Mouse (Mus musculus) megakaryocyte-erythroid progenitor cell, adult 5-6 weeks (primary cell): ENCODE data around the gene Oser1. TPM values are rescaled to one million over a fixed set of nuclear protein-coding genes. Genes with fewer than 3 reads are reported as not detected.
A peak's percentile ranks its signal among the peaks of the same experiment; 100 is the strongest.
"Not testable (repeated sequence)": the region's sequence is repeated elsewhere in the genome, so short reads cannot be mapped to it uniquely, and the experiment has no call there.

Experiments used
- ATAC-seq: replicated peaks from 2 replicates; pipeline ENCODE4 v1.8.0; 2016; ENCODE audit warnings: mild to moderate bottlenecking, inconsistent platforms; ENCODE audit not compliant: severe bottlenecking, poor library complexity, low FRiP score, low TSS enrichment
- total RNA-seq, 2 experiments: library from RNA; stranded (forward) in 1 of 2; stranded (reverse) in 1 of 2; fragments of 200-1000, 215-1000 nt in 1 of 2; fragments of >200 nt in 1 of 2; fragmentation: Nextera tagmentation in 1 of 2; gene quantifications; 2 replicates each; pipeline ENCODE4 v1.2.3; 2014 to 2017

Oser1 gene
- total RNA-seq (2014; fragmentation: Nextera tagmentation) (24.6 and 25.8 TPM in 2 replicates), total RNA-seq (2017) (46.6 and 53.5 TPM in 2 replicates)

GRCm38 (mm10) chr2:163424597-163424996, at the start of gene Oser1:
Oser1 (minus strand) TSS chr2:163424697.
- ATAC-seq: no peak

GRCm38 (mm10) chr2:163472466-163472851, 48.0 kb upstream of the Oser1 start, which contains the start of gene Fitm2:
Fitm2 (minus strand) TSS chr2:163472629.
- peak; percentile 94 for ATAC-seq

- peak; percentile 78 for ATAC-seq
Observed at GRCm38 (mm10) chr2:163471710-163472465, 47.4 kb upstream of the Oser1 start.

GRCm38 (mm10) chr2:163471136-163471535, 46.6 kb upstream of the Oser1 start:
- ATAC-seq: no peak

GRCm38 (mm10) chr2:163469711-163470110, 45.2 kb upstream of the Oser1 start:
- no peak for ATAC-seq

- ATAC-seq: no peak
Observed at GRCm38 (mm10) chr2:163468866-163469265, 44.4 kb upstream of the Oser1 start.

GRCm38 (mm10) chr2:163467585-163467984, 43.1 kb upstream of the Oser1 start:
- ATAC-seq: no peak

GRCm38 (mm10) chr2:163466771-163467170, 42.3 kb upstream of the Oser1 start:
- no peak for ATAC-seq

GRCm38 (mm10) chr2:163464562-163464961, 40.1 kb upstream of the Oser1 start:
- no peak for ATAC-seq

GRCm38 (mm10) chr2:163463998-163464397, 39.5 kb upstream of the Oser1 start:
- no peak for ATAC-seq

- no peak for ATAC-seq
Observed at GRCm38 (mm10) chr2:163463251-163463769, 38.8 kb upstream of the Oser1 start.

- ATAC-seq: no peak
Observed at GRCm38 (mm10) chr2:163462801-163463200, 38.3 kb upstream of the Oser1 start.

- ATAC-seq: no peak
Observed at GRCm38 (mm10) chr2:163462386-163462785, 37.9 kb upstream of the Oser1 start.

- ATAC-seq: not testable (repeated sequence)
Observed at GRCm38 (mm10) chr2:163461307-163461706, 36.8 kb upstream of the Oser1 start.

- no peak for ATAC-seq
Observed at GRCm38 (mm10) chr2:163460622-163461021, 36.1 kb upstream of the Oser1 start.

- peak; percentile 23; the same call in 1 of the 2 replicates for ATAC-seq
Observed at GRCm38 (mm10) chr2:163459380-163459779, 34.9 kb upstream of the Oser1 start.

- peak; percentile 82 for ATAC-seq
Observed at GRCm38 (mm10) chr2:163458539-163459265, 34.2 kb upstream of the Oser1 start.

GRCm38 (mm10) chr2:163453378-163453777, 28.9 kb upstream of the Oser1 start:
- no peak for ATAC-seq

GRCm38 (mm10) chr2:163452738-163453137, 28.2 kb upstream of the Oser1 start:
- no peak for ATAC-seq

- no peak for ATAC-seq
Observed at GRCm38 (mm10) chr2:163450668-163451295, 26.3 kb upstream of the Oser1 start.
